Comparison of ENCODE assay signal across 8 mouse cellular contexts in the genomic region with DNA sequence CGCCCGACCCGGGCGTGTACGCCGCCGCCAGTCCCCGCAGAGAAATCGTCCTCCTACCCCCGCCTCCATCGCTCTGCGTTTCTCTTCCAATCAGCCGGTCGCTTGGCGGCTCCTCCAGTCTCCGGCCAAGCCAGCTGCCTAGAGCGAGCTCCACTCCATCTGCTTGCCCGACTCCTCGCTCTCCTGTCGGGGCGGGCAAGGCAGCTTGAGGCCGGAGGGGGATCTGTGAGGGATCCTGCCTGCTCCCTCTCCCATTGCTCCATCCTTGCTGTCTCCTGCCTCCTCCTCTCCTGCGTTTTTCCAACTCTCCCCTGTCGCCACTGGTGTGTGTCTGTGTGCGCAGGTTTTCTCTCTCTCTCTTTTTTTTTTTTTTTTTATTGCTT. TPM values are rescaled to one million over a fixed set of nuclear protein-coding genes. Genes with fewer than 3 reads are reported as not detected.
DNase-seq lines count a peak whose midpoint lies in the region; ATAC-seq and TF ChIP-seq lines count a peak whose summit lies in the region.

Gene Ubtf, minus strand, starts transcription at position 333 of the 383 bp plus-strand sequence.

- peak within 1 kb of the TSS; percentile 93 for H3K9ac ChIP-seq in CH12.LX (ENCODE audit: insufficient read depth, low read depth)
- H3K9ac ChIP-seq in forebrain, embryonic 12.5 days, result peak within 1 kb of the TSS; percentile 100
- H3K9ac ChIP-seq in heart, embryonic 15.5 days, result peak within 1 kb of the TSS; percentile 100
- H3K9ac ChIP-seq in liver, embryonic 16.5 days (ENCODE audit: low read depth, low read length), result peak within 1 kb of the TSS; percentile 100
- H3K9ac ChIP-seq in neural tube, embryonic 12.5 days, result peak within 1 kb of the TSS; percentile 100
- H3K9ac ChIP-seq in stomach, embryonic 16.5 days (ENCODE audit: low read length), result peak within 1 kb of the TSS; percentile 100

- peak; percentile 12 for ATAC-seq in forebrain, embryonic 12.5 days (ENCODE audit: low FRiP score)
- ATAC-seq in heart, embryonic 15.5 days (replicated peaks; ENCODE audit: insufficient number of reproducible peaks, insufficient read depth, low FRiP score, low read depth), result 0 out of 2 replicates have a peak, but pooled peaks have one; percentile 15
- peak; percentile 30 for ATAC-seq in liver, embryonic 16.5 days (ENCODE audit: low read depth)
- ATAC-seq in neural tube, embryonic 12.5 days (ENCODE audit: low FRiP score, low read depth), result no peak
- peak; percentile 2; the same call in 1 of the 2 replicates for ATAC-seq in stomach, embryonic 16.5 days (ENCODE audit: insufficient read depth, low FRiP score)

- 0 out of 4 replicates have a peak, but pooled peaks of 1 of the 2 experiments have one; percentile 13 for TF ChIP-seq CTCF in CH12.LX (conservative IDR thresholded peaks at IDR 0.05 in 1 of 2, IDR thresholded peaks at IDR 0.05 in 1 of 2; ENCODE audit: low read depth in 2 of 2, low read length in 2 of 2)

- TF ChIP-seq EP300 in CH12.LX (IDR thresholded peaks at IDR 0.05; ENCODE audit: low read length), result no peak

- peaks cover 6 to 17% of the 10 kb centered on the region in 2 experiments for H3K4me1 ChIP-seq in CH12.LX (ENCODE audit: control insufficient read depth in 1 of 2, insufficient read depth in 2 of 2)
- H3K4me1 ChIP-seq in forebrain, embryonic 12.5 days, result peaks cover 22% of the 10 kb centered on the region
- peaks cover 24% of the 10 kb centered on the region for H3K4me1 ChIP-seq in heart, embryonic 15.5 days (replicated peaks)
- peaks cover 30% of the 10 kb centered on the region for H3K4me1 ChIP-seq in liver, embryonic 16.5 days (ENCODE audit: control insufficient read depth, low read depth, low read length)
- H3K4me1 ChIP-seq in neural tube, embryonic 12.5 days, result peaks cover 24% of the 10 kb centered on the region
- peaks cover 23% of the 10 kb centered on the region for H3K4me1 ChIP-seq in stomach, embryonic 16.5 days (ENCODE audit: control insufficient read depth, insufficient read depth, low read length)

- no peaks in the 10 kb centered on the region for H3K9me3 ChIP-seq in CH12.LX (replicated peaks; ENCODE audit: low read length)
- H3K9me3 ChIP-seq in forebrain, embryonic 12.5 days, result no peaks in the 10 kb centered on the region
- no peaks in the 10 kb centered on the region for H3K9me3 ChIP-seq in heart, embryonic 15.5 days (replicated peaks)
- no peaks in the 10 kb centered on the region for H3K9me3 ChIP-seq in liver, embryonic 16.5 days (replicated peaks; ENCODE audit: control insufficient read depth, low read length)
- H3K9me3 ChIP-seq in neural tube, embryonic 12.5 days, result no peaks in the 10 kb centered on the region
- no peaks in the 10 kb centered on the region for H3K9me3 ChIP-seq in stomach, embryonic 16.5 days (replicated peaks; ENCODE audit: control insufficient read depth, low read length)

- peak within 1 kb of the TSS; percentile 75 to 83 (median 79) for H3K4me3 ChIP-seq in CH12.LX (replicated peaks in 1 of 3; ENCODE audit: low read depth in 2 of 3, low read length in 2 of 3, poor library complexity in 1 of 3)
- peak within 1 kb of the TSS; percentile 89 for H3K4me3 ChIP-seq in forebrain, embryonic 12.5 days (replicated peaks)
- H3K4me3 ChIP-seq in heart, embryonic 15.5 days, result peak within 1 kb of the TSS; percentile 99
- H3K4me3 ChIP-seq in liver, embryonic 16.5 days (ENCODE audit: low read depth, low read length), result peak within 1 kb of the TSS; percentile 99
- peak within 1 kb of the TSS; percentile 100 for H3K4me3 ChIP-seq in neural tube, embryonic 12.5 days
- H3K4me3 ChIP-seq in stomach, embryonic 16.5 days (replicated peaks; ENCODE audit: low read length), result peak within 1 kb of the TSS; percentile 98

- WGBS in forebrain, embryonic 12.5 days, result under 1% methylated on average over 25 of the region's 25 CpGs
- WGBS in heart, embryonic 15.5 days, result under 1% methylated on average over 24 of the region's 25 CpGs
- WGBS in liver, embryonic 16.5 days (ENCODE audit: insufficient replicate concordance), result under 1% methylated on average over 25 of the region's 25 CpGs
- under 1% methylated on average over 25 of the region's 25 CpGs for WGBS in neural tube, embryonic 12.5 days
- under 1% methylated on average over 25 of the region's 25 CpGs for WGBS in stomach, embryonic 16.5 days

- peaks cover 36% of the 10 kb centered on the region for H3K79me2 ChIP-seq in CH12.LX (replicated peaks; ENCODE audit: control insufficient read depth, extremely low read depth, insufficient read depth, poor library complexity, severe bottlenecking)

- TF ChIP-seq RAD21 in CH12.LX (IDR thresholded peaks at IDR 0.05; ENCODE audit: low read depth, low read length), result no peak

- peak within 1 kb of the TSS; percentile 67 for H3K27ac ChIP-seq in CH12.LX (ENCODE audit: insufficient read depth, low read depth)
- H3K27ac ChIP-seq in forebrain, embryonic 12.5 days, result peak within 1 kb of the TSS; percentile 98
- H3K27ac ChIP-seq in heart, embryonic 15.5 days, result peak within 1 kb of the TSS; percentile 100
- H3K27ac ChIP-seq in liver, embryonic 16.5 days (ENCODE audit: low read length), result peak within 1 kb of the TSS; percentile 98
- peak within 1 kb of the TSS; percentile 99 for H3K27ac ChIP-seq in neural tube, embryonic 12.5 days
- peak within 1 kb of the TSS; percentile 99 for H3K27ac ChIP-seq in stomach, embryonic 16.5 days (ENCODE audit: low read length)

- peaks cover 17% of the 10 kb centered on the region for H3K27me3 ChIP-seq in CH12.LX (replicated peaks)
- H3K27me3 ChIP-seq in forebrain, embryonic 12.5 days, result peaks cover 4% of the 10 kb centered on the region; the same call in 1 of the 2 replicates
- no peaks in the 10 kb centered on the region for H3K27me3 ChIP-seq in heart, embryonic 15.5 days
- peaks cover 13% of the 10 kb centered on the region for H3K27me3 ChIP-seq in liver, embryonic 16.5 days (ENCODE audit: control insufficient read depth, insufficient read depth, low read depth, low read length)
- no peaks in the 10 kb centered on the region for H3K27me3 ChIP-seq in neural tube, embryonic 12.5 days (replicated peaks)
- H3K27me3 ChIP-seq in stomach, embryonic 16.5 days (ENCODE audit: control insufficient read depth, insufficient read depth, low read length), result no peaks in the 10 kb centered on the region

- peak within 1 kb of the TSS; percentile 52 for H3K4me2 ChIP-seq in CH12.LX (ENCODE audit: insufficient read depth, low read depth, poor library complexity, severe bottlenecking)
- H3K4me2 ChIP-seq in forebrain, embryonic 12.5 days, result peak within 1 kb of the TSS; percentile 83
- peak within 1 kb of the TSS; percentile 95 for H3K4me2 ChIP-seq in heart, embryonic 15.5 days
- H3K4me2 ChIP-seq in liver, embryonic 16.5 days (ENCODE audit: low read depth, low read length), result peak within 1 kb of the TSS; percentile 100
- peak within 1 kb of the TSS; percentile 72 for H3K4me2 ChIP-seq in neural tube, embryonic 12.5 days (replicated peaks)
- peak within 1 kb of the TSS; percentile 78 for H3K4me2 ChIP-seq in stomach, embryonic 16.5 days (ENCODE audit: low read depth, low read length)

- peak; percentile 67 for DNase-seq in CH12.LX (ENCODE audit: extremely low read depth)
- peak; percentile 77 for DNase-seq in c-Kit-positive CD71-positive TER-119-positive erythroid progenitor cells, embryonic 14.5 days (ENCODE audit: low spot score)
- DNase-seq in kidney, postnatal 14 days, result peak; percentile 88

- H3K36me3 ChIP-seq in CH12.LX (replicated peaks in 1 of 2; ENCODE audit: control insufficient read depth in 1 of 2, insufficient read depth in 1 of 2, low read length in 1 of 2), result peaks cover 4 to 9% of the 10 kb centered on the region in 2 experiments
- H3K36me3 ChIP-seq in forebrain, embryonic 12.5 days (replicated peaks), result peaks cover 13% of the 10 kb centered on the region
- H3K36me3 ChIP-seq in heart, embryonic 15.5 days, result peaks cover 10% of the 10 kb centered on the region
- peaks cover 8% of the 10 kb centered on the region for H3K36me3 ChIP-seq in liver, embryonic 16.5 days (ENCODE audit: control insufficient read depth, insufficient read depth)
- peaks cover 3% of the 10 kb centered on the region for H3K36me3 ChIP-seq in neural tube, embryonic 12.5 days
- H3K36me3 ChIP-seq in stomach, embryonic 16.5 days (ENCODE audit: control insufficient read depth, insufficient read depth, low read length), result 0 out of 2 replicates have a peak, but pooled peaks cover 4% of the 10 kb centered on the region

- in situ Hi-C loops in CH12.LX (cut with MboI; ENCODE audit: low pct_ligation_motif_present, low pct_unique_long_range_greater_than_20kb, low sequenced_read_pairs), result no loop called here

- TF ChIP-seq POLR2A in CH12.LX (IDR thresholded peaks at IDR 0.05; ENCODE audit: low read depth, low read length), result no peak

- dilution Hi-C loops in CH12.LX (cut with MboI; ENCODE audit: extremely low pct_ligation_motif_present, extremely low pct_unique_long_range_greater_than_20kb, low sequenced_read_pairs), result loop anchor here (25.0 kb wide), 1 partner anchor 93 kb away; the partner anchor contains the start of gene Slc25a39

TF ChIP-seq in CH12.LX, 34 proteins besides CTCF, POLR2A, EP300 and RAD21 (continues in another document):
- TF ChIP-seq MAZ (IDR thresholded peaks at IDR 0.05; ENCODE audit: low read depth, low read length) (peak; percentile 75; the same call in 1 of the 2 replicates), IRF4 (IDR thresholded peaks at IDR 0.05; ENCODE audit: low read depth, low read length) (no peak), CHD2 (IDR thresholded peaks at IDR 0.05; ENCODE audit: low read length) (0 out of 2 replicates have a peak, but pooled peaks have one; percentile 37), SMC3 (IDR thresholded peaks at IDR 0.05; ENCODE audit: low read depth, low read length) (0 out of 2 replicates have a peak, but pooled peaks have one; percentile 26), HCFC1 (IDR thresholded peaks at IDR 0.05; ENCODE audit: low read depth, low read length) (peak; percentile 46), ETS1 (conservative IDR thresholded peaks at IDR 0.05; ENCODE audit: low read depth, low read length) (0 out of 2 replicates have a peak, but pooled peaks have one; percentile 21), SIN3A (IDR thresholded peaks at IDR 0.05; ENCODE audit: low read length) (peak; percentile 85), ZKSCAN1 (IDR thresholded peaks at IDR 0.05; ENCODE audit: borderline replicate concordance, low read depth, low read length) (no peak), ZNF384 (IDR thresholded peaks at IDR 0.05; ENCODE audit: low read depth, low read length) (0 out of 2 replicates have a peak, but pooled peaks have one; percentile 30), JUND (conservative IDR thresholded peaks at IDR 0.05; ENCODE audit: low read depth, low read length) (no peak)

RNA-seq across cellular contexts. Expression of gene Ubtf, which starts in this region (rescaled TPM):
- total RNA-seq in CH12.LX (2012; rRNA removed) (126 and 142 TPM in 2 replicates), CH12.LX (2014; rRNA removed) (89.9 and 99.8 TPM in 2 replicates)
- 124 and 149 TPM in 2 replicates for polyA plus RNA-seq in CH12.LX (2012; ENCODE audit: insufficient read length, low read depth)
- 111 and 121 TPM in 2 replicates for polyA plus RNA-seq in forebrain, embryonic 12.5 days (2016; fragmentation: Nextera tagmentation; extraction: Ambion mirVana)
- polyA plus RNA-seq in heart, embryonic 15.5 days (2015; fragmentation: Nextera tagmentation; extraction: Ambion mirVana), result 51.0 and 60.2 TPM in 2 replicates
- 44.5 and 46.4 TPM in 2 replicates for polyA plus RNA-seq in liver, embryonic 16.5 days (2015; fragmentation: Nextera tagmentation; extraction: Ambion mirVana)
- polyA plus RNA-seq in neural tube, embryonic 12.5 days (2016; fragmentation: Nextera tagmentation; extraction: Ambion mirVana), result 98.7 and 101 TPM in 2 replicates
- polyA plus RNA-seq in stomach, embryonic 16.5 days (2015; fragmentation: Nextera tagmentation; extraction: Ambion mirVana), result 70.5 and 71.4 TPM in 2 replicates
